18 mouse cellular contexts compared by ENCODE assay signal in the genomic region with DNA sequence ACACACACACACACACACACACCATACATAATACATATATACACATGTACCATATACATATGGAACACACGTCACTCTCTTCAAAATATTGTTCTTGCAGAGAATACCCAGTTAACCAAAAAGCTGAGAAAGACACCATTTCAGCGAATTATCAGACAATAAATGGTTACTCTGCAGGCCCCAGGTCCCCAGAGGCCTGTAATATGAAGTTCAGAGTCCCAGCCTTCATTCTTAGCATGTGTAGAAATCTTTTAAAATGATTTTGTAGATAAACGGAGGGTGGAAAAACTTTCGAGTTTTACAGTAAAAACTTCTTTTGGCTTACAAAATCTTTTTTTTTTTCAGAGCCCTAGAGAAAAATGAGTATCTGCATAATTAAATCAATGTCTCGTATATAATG. TPM values are rescaled to one million over a fixed set of nuclear protein-coding genes. Genes with fewer than 3 reads are reported as not detected.
A peak's percentile ranks its signal among the peaks of the same experiment; 100 is the strongest.
DNase-seq lines count a peak whose midpoint lies in the region; ATAC-seq and TF ChIP-seq lines count a peak whose summit lies in the region.
"Had no signal": no experiment of that assay in that cellular context is flagged by ENCODE, and none has a peak within 500 bp of the region (broad histone marks: within the 10 kb centered on the region; RNA-seq: fewer than 3 reads in every experiment).

No protein-coding gene starts in this region.

- no peaks in the 10 kb centered on the region for H3K9me3 ChIP-seq in heart, postnatal 0 days (replicated peaks; ENCODE audit: control insufficient read depth, low read length)
- H3K9me3 ChIP-seq in lung, postnatal 0 days (ENCODE audit: low read length) = no peaks in the 10 kb centered on the region
- no peaks in the 10 kb centered on the region for H3K9me3 ChIP-seq in intestine, embryonic 16.5 days (ENCODE audit: control insufficient read depth, low read length)
- no peaks in the 10 kb centered on the region for H3K9me3 ChIP-seq in stomach, postnatal 0 days (ENCODE audit: control insufficient read depth, low read length)
- no peaks in the 10 kb centered on the region for H3K9me3 ChIP-seq in forebrain, embryonic 11.5 days (ENCODE audit: control insufficient read depth, low read length)
- H3K9me3 ChIP-seq: forebrain, embryonic 15.5 days; hindbrain, embryonic 13.5 days; midbrain, embryonic 12.5 days had no signal

- peak overlapping the region; percentile 49 for H3K4me2 ChIP-seq in heart, postnatal 0 days (ENCODE audit: low read depth, low read length)
- peak overlapping the region; percentile 29; the same call in 1 of the 2 replicates for H3K4me2 ChIP-seq in lung, postnatal 0 days (replicated peaks; ENCODE audit: low read depth, low read length)
- peak overlapping the region; percentile 24; the same call in 1 of the 2 replicates for H3K4me2 ChIP-seq in intestine, embryonic 16.5 days (ENCODE audit: low read depth, low read length)
- H3K4me2 ChIP-seq in stomach, postnatal 0 days (replicated peaks; ENCODE audit: low read depth) = peak overlapping the region; percentile 44; the same call in 1 of the 2 replicates
- H3K4me2 ChIP-seq in forebrain, embryonic 11.5 days (ENCODE audit: low read depth, low read length, severe bottlenecking) = no peak overlapping the region
- H3K4me2 ChIP-seq: forebrain, embryonic 15.5 days; hindbrain, embryonic 13.5 days; midbrain, embryonic 12.5 days had no signal

- no peak for DNase-seq in heart, postnatal 0 days (ENCODE audit: low spot score)
- DNase-seq in heart, adult 18-20 months = no peak
- no peak for DNase-seq in lung, postnatal 0 days (ENCODE audit: low spot score)
- DNase-seq in lung, postnatal 4 days = no peak
- DNase-seq in stomach, postnatal 0 days (ENCODE audit: low spot score) = no peak
- no peak for DNase-seq in thymus, postnatal 36 days
- DNase-seq in forebrain, embryonic 11.5 days (ENCODE audit: low spot score) = no peak
- DNase-seq: cerebellum, adult 8-10 months; gastrocnemius, postnatal 10 days; kidney, postnatal 36 days; lung, adult 18-20 months; thymus, adult 18-20 months had no signal

- no peak overlapping the region for H3K9ac ChIP-seq in heart, postnatal 0 days (replicated peaks; ENCODE audit: low read depth, low read length)
- no peak overlapping the region for H3K9ac ChIP-seq in lung, postnatal 0 days (replicated peaks; ENCODE audit: low read depth)
- 0 out of 2 replicates have a peak overlapping the region, but pooled peaks have one; percentile 35 for H3K9ac ChIP-seq in intestine, embryonic 16.5 days (ENCODE audit: low read depth, low read length)
- H3K9ac ChIP-seq in stomach, postnatal 0 days (ENCODE audit: low read length) = peak overlapping the region; percentile 43; the same call in 1 of the 2 replicates
- H3K9ac ChIP-seq in forebrain, embryonic 11.5 days (ENCODE audit: low read length) = no peak overlapping the region
- H3K9ac ChIP-seq: forebrain, embryonic 15.5 days; hindbrain, embryonic 13.5 days; midbrain, embryonic 12.5 days had no signal

- H3K4me1 ChIP-seq in heart, postnatal 0 days (ENCODE audit: control insufficient read depth, insufficient read depth) = no peaks in the 10 kb centered on the region
- H3K4me1 ChIP-seq in lung, postnatal 0 days (ENCODE audit: insufficient read depth, low read depth, low read length) = no peaks in the 10 kb centered on the region
- no peaks in the 10 kb centered on the region; the same call in 1 of the 2 replicates for H3K4me1 ChIP-seq in intestine, embryonic 16.5 days (ENCODE audit: control insufficient read depth, insufficient read depth, low read length)
- H3K4me1 ChIP-seq in stomach, postnatal 0 days (replicated peaks; ENCODE audit: control insufficient read depth, insufficient read depth) = no peaks in the 10 kb centered on the region
- H3K4me1 ChIP-seq in forebrain, embryonic 11.5 days (replicated peaks; ENCODE audit: control insufficient read depth, insufficient read depth, low read length) = no peaks in the 10 kb centered on the region
- H3K4me1 ChIP-seq: forebrain, embryonic 15.5 days; midbrain, embryonic 12.5 days had no signal

- WGBS in heart, postnatal 0 days = 60% methylated on average over 5 of the region's 5 CpGs
- 60% methylated on average over 5 of the region's 5 CpGs for WGBS in lung, postnatal 0 days
- 68% methylated on average over 5 of the region's 5 CpGs for WGBS in intestine, embryonic 16.5 days
- WGBS in stomach, postnatal 0 days = 68% methylated on average over 5 of the region's 5 CpGs
- WGBS in forebrain, embryonic 11.5 days = 75% methylated on average over 5 of the region's 5 CpGs

- H3K36me3 ChIP-seq in heart, postnatal 0 days (replicated peaks; ENCODE audit: control insufficient read depth, insufficient read depth, low read length) = no peaks in the 10 kb centered on the region
- H3K36me3 ChIP-seq in lung, postnatal 0 days (ENCODE audit: insufficient read depth, low read length) = no peaks in the 10 kb centered on the region
- no peaks in the 10 kb centered on the region for H3K36me3 ChIP-seq in intestine, embryonic 16.5 days (ENCODE audit: control insufficient read depth, insufficient read depth, low read length)
- H3K36me3 ChIP-seq in stomach, postnatal 0 days (ENCODE audit: control insufficient read depth, insufficient read depth, low read length) = no peaks in the 10 kb centered on the region
- H3K36me3 ChIP-seq in forebrain, embryonic 11.5 days (ENCODE audit: control insufficient read depth, insufficient read depth, low read length) = no peaks in the 10 kb centered on the region
- H3K36me3 ChIP-seq: forebrain, embryonic 15.5 days; hindbrain, embryonic 13.5 days; midbrain, embryonic 12.5 days had no signal

- TF ChIP-seq EP300 in heart, postnatal 0 days (IDR thresholded peaks at IDR 0.05; ENCODE audit: low read depth) = no peak
- TF ChIP-seq EP300 in lung, postnatal 0 days (IDR thresholded peaks at IDR 0.05) = no peak
- TF ChIP-seq EP300 in stomach, postnatal 0 days (optimal IDR thresholded peaks at IDR 0.05) = no peak

- no peak for ATAC-seq in heart, postnatal 0 days (ENCODE audit: insufficient read depth, low read depth)
- ATAC-seq in lung, postnatal 0 days = no peak
- ATAC-seq in intestine, embryonic 16.5 days = no peak
- no peak for ATAC-seq in stomach, postnatal 0 days (ENCODE audit: low FRiP score, low TSS enrichment)
- ATAC-seq in forebrain, embryonic 11.5 days (replicated peaks; ENCODE audit: low FRiP score) = no peak
- ATAC-seq: forebrain, embryonic 15.5 days; Patski had no signal

- no peaks in the 10 kb centered on the region for H3K27me3 ChIP-seq in heart, postnatal 0 days (ENCODE audit: control insufficient read depth, insufficient read depth, low read length)
- no peaks in the 10 kb centered on the region for H3K27me3 ChIP-seq in lung, postnatal 0 days (replicated peaks; ENCODE audit: insufficient read depth, low read length)
- H3K27me3 ChIP-seq in intestine, embryonic 16.5 days (replicated peaks; ENCODE audit: control insufficient read depth, insufficient read depth, low read length) = no peaks in the 10 kb centered on the region
- no peaks in the 10 kb centered on the region for H3K27me3 ChIP-seq in stomach, postnatal 0 days (ENCODE audit: control insufficient read depth, insufficient read depth, low read length)
- no peaks in the 10 kb centered on the region for H3K27me3 ChIP-seq in forebrain, embryonic 11.5 days (ENCODE audit: control insufficient read depth, insufficient read depth, low read length)
- H3K27me3 ChIP-seq: CH12.LX; forebrain, embryonic 15.5 days; hindbrain, embryonic 13.5 days; midbrain, embryonic 12.5 days; Patski had no signal

- H3K4me3 ChIP-seq in heart, postnatal 0 days (ENCODE audit: low read depth, low read length) = peak overlapping the region; percentile 41
- H3K4me3 ChIP-seq in lung, postnatal 0 days (ENCODE audit: low read depth, low read length) = no peak overlapping the region
- peak overlapping the region; percentile 25 for H3K4me3 ChIP-seq in intestine, embryonic 16.5 days (ENCODE audit: low read length)
- peak overlapping the region; percentile 27; the same call in 1 of the 2 replicates for H3K4me3 ChIP-seq in stomach, postnatal 0 days (ENCODE audit: low read depth, low read length)
- no peak overlapping the region for H3K4me3 ChIP-seq in forebrain, embryonic 11.5 days (ENCODE audit: low read depth, low read length)
- H3K4me3 ChIP-seq: forebrain, embryonic 15.5 days; hindbrain, embryonic 13.5 days; midbrain, embryonic 12.5 days had no signal

- H3K27ac ChIP-seq in heart, postnatal 0 days (ENCODE audit: low read depth) = peak overlapping the region; percentile 74
- H3K27ac ChIP-seq in lung, postnatal 0 days (ENCODE audit: low read length) = no peak overlapping the region
- H3K27ac ChIP-seq in intestine, embryonic 16.5 days (ENCODE audit: low read length) = peak overlapping the region; percentile 78
- H3K27ac ChIP-seq in stomach, postnatal 0 days (replicated peaks) = no peak overlapping the region; the same call in 1 of the 2 replicates
- no peak overlapping the region for H3K27ac ChIP-seq in forebrain, embryonic 11.5 days (ENCODE audit: low read depth, low read length)
- H3K27ac ChIP-seq: forebrain, embryonic 15.5 days; hindbrain, embryonic 13.5 days; midbrain, embryonic 12.5 days had no signal

- no peak for TF ChIP-seq CTCF in heart, postnatal 0 days (IDR thresholded peaks at IDR 0.05; ENCODE audit: low read depth)
- no peak for TF ChIP-seq CTCF in lung, postnatal 0 days (IDR thresholded peaks at IDR 0.05)
- no peak for TF ChIP-seq CTCF in stomach, postnatal 0 days (IDR thresholded peaks at IDR 0.05; ENCODE audit: low read depth)

RNA-seq across cellular contexts. Expression of a gene that starts 58.7 kb away (rescaled TPM):
- total RNA-seq in heart, postnatal 0 days (2014; rRNA removed; ENCODE audit: low replicate concordance) = 17.7 and 18.3 TPM in 2 replicates
- polyA plus RNA-seq in heart, postnatal 0 days (2015; fragmentation: Nextera tagmentation; extraction: Ambion mirVana) = 3.8 and 3.9 TPM in 2 replicates
- 10 to 100 TPM; 29.7 to 31.8 TPM for total RNA-seq in heart, adult 18-20 months (2021)
- polyA plus RNA-seq in lung, postnatal 0 days (2015; fragmentation: Nextera tagmentation; extraction: Ambion mirVana) = 10.1 and 13.5 TPM in 2 replicates
- polyA plus RNA-seq in intestine, embryonic 16.5 days (2015; fragmentation: Nextera tagmentation; extraction: Ambion mirVana) = 2.3 and 2.8 TPM in 2 replicates
- polyA plus RNA-seq in stomach, postnatal 0 days (2015; fragmentation: Nextera tagmentation; extraction: Ambion mirVana) = 2.8 and 3.8 TPM in 2 replicates
- polyA plus RNA-seq in forebrain, embryonic 11.5 days (2014; fragmentation: Nextera tagmentation; extraction: Ambion mirVana) = 2.2 and 4.5 TPM in 2 replicates

Comparison
In these comparisons a context has a peak if more than half of its experiments do, and no peak if none do; other contexts are left out.
1. H3K27ac ChIP-seq: peak in heart, postnatal 0 days (single experiment) and intestine, embryonic 16.5 days (single experiment); none in lung, postnatal 0 days (single experiment), stomach, postnatal 0 days (single experiment) and forebrain, embryonic 11.5 days (single experiment).
2. H3K4me3 ChIP-seq: peak in heart, postnatal 0 days (single experiment), intestine, embryonic 16.5 days (single experiment) and stomach, postnatal 0 days (single experiment); none in lung, postnatal 0 days (single experiment) and forebrain, embryonic 11.5 days (single experiment).
3. H3K9ac ChIP-seq: peak in intestine, embryonic 16.5 days (single experiment) and stomach, postnatal 0 days (single experiment); none in heart, postnatal 0 days (single experiment), lung, postnatal 0 days (single experiment) and forebrain, embryonic 11.5 days (single experiment).